In genomic region chr10:30749807-30750206, GRCm38 (mm10) we compare ENCODE assay signal across 17 mouse cellular contexts. TPM values are rescaled to one million over a fixed set of nuclear protein-coding genes. Genes with fewer than 3 reads are reported as not detected.
DNase-seq lines count a peak whose midpoint lies in the region; ATAC-seq and TF ChIP-seq lines count a peak whose summit lies in the region.
"Had no signal": no experiment of that assay in that cellular context is flagged by ENCODE, and none has a peak within 500 bp of the region (broad histone marks: within the 10 kb centered on the region; RNA-seq: fewer than 3 reads in every experiment).

No protein-coding gene starts in this region.

- peak; percentile 71; the same call in 1 of the 2 replicates for ATAC-seq in intestine, embryonic 15.5 days
- ATAC-seq in intestine, postnatal 0 days = no peak
- peak; percentile 100 for ATAC-seq in liver, embryonic 14.5 days (ENCODE audit: insufficient read depth)
- ATAC-seq in megakaryocyte progenitor cell, adult 5-6 weeks (replicated peaks; ENCODE audit: poor library complexity) = peak; percentile 75
- ATAC-seq: Patski had no signal

- DNase-seq in c-Kit-positive CD71-positive TER-119-negative erythroid progenitor cells, embryonic 14.5 days (ENCODE audit: low read depth) = peak; percentile 82
- DNase-seq in liver, embryonic 14.5 days (ENCODE audit: low read depth in 3 of 3, low spot score in 3 of 3) = peak; percentile 86 to 93 (median 91)
- no peak for DNase-seq in urinary bladder, postnatal 25 days (ENCODE audit: low spot score)
- DNase-seq in left cerebral cortex, postnatal 4 days = no peak
- no peak for DNase-seq in natural killer cell, adult 2 months (ENCODE audit: low spot score in 2 of 2)
- DNase-seq: adrenal gland, adult 2 months; cerebellum, adult 18-20 months; gastrocnemius, postnatal 10 days; heart, postnatal 36 days; kidney, adult 18-20 months; thymus, postnatal 14 days had no signal

- H3K4me1 ChIP-seq in intestine, embryonic 15.5 days (replicated peaks) = no peaks in the 10 kb centered on the region
- H3K4me1 ChIP-seq in intestine, postnatal 0 days (replicated peaks; ENCODE audit: control insufficient read depth, insufficient read depth, low read length) = no peaks in the 10 kb centered on the region
- H3K4me1 ChIP-seq in liver, embryonic 14.5 days (replicated peaks; ENCODE audit: control insufficient read depth in 2 of 2, insufficient read depth in 2 of 2, low read length in 1 of 2) = peaks cover 72% of the 10 kb centered on the region in 2 experiments
- H3K4me1 ChIP-seq: forebrain, embryonic 12.5 days had no signal

- no peak overlapping the region for H3K4me2 ChIP-seq in intestine, embryonic 15.5 days (replicated peaks)
- H3K4me2 ChIP-seq in intestine, postnatal 0 days (replicated peaks; ENCODE audit: low read depth) = no peak overlapping the region
- peak overlapping the region; percentile 67 for H3K4me2 ChIP-seq in liver, embryonic 14.5 days (ENCODE audit: low read depth)
- H3K4me2 ChIP-seq: forebrain, embryonic 12.5 days had no signal

- H3K9ac ChIP-seq in intestine, embryonic 15.5 days = no peak overlapping the region
- H3K9ac ChIP-seq in intestine, postnatal 0 days (ENCODE audit: low read depth, low read length) = no peak overlapping the region
- peak overlapping the region; percentile 54 for H3K9ac ChIP-seq in liver, embryonic 14.5 days (replicated peaks)
- H3K9ac ChIP-seq: forebrain, embryonic 12.5 days had no signal

- H3K36me3 ChIP-seq in intestine, embryonic 15.5 days = no peaks in the 10 kb centered on the region
- no peaks in the 10 kb centered on the region for H3K36me3 ChIP-seq in intestine, postnatal 0 days (ENCODE audit: control insufficient read depth, insufficient read depth)
- H3K36me3 ChIP-seq in liver, embryonic 14.5 days (replicated peaks; ENCODE audit: control insufficient read depth, insufficient read depth, low read depth) = no peaks in the 10 kb centered on the region; the same call in 1 of the 2 replicates
- H3K36me3 ChIP-seq: forebrain, embryonic 12.5 days had no signal

- peak; percentile 97 for TF ChIP-seq EP300 in liver, embryonic 14.5 days (IDR thresholded peaks at IDR 0.05; ENCODE audit: low read depth)

- 88% methylated on average over 4 of the region's 4 CpGs for WGBS in intestine, embryonic 15.5 days
- WGBS in intestine, postnatal 0 days = 92% methylated on average over 4 of the region's 4 CpGs
- WGBS in liver, embryonic 14.5 days (ENCODE audit: insufficient replicate concordance) = 16% methylated on average over 4 of the region's 4 CpGs

- TF ChIP-seq CTCF in intestine, postnatal 0 days (IDR thresholded peaks at IDR 0.05; ENCODE audit: low read depth) = no peak
- TF ChIP-seq CTCF in liver, embryonic 14.5 days (IDR thresholded peaks at IDR 0.05; ENCODE audit: low read depth) = no peak

- H3K9me3 ChIP-seq in intestine, embryonic 15.5 days = no peaks in the 10 kb centered on the region
- H3K9me3 ChIP-seq in intestine, postnatal 0 days (ENCODE audit: control insufficient read depth) = no peaks in the 10 kb centered on the region
- no peaks in the 10 kb centered on the region for H3K9me3 ChIP-seq in liver, embryonic 14.5 days (ENCODE audit: control insufficient read depth, low read length)
- H3K9me3 ChIP-seq: forebrain, embryonic 12.5 days; megakaryocyte, embryonic 14.5 days had no signal

- no peaks in the 10 kb centered on the region for H3K27me3 ChIP-seq in intestine, embryonic 15.5 days (replicated peaks)
- H3K27me3 ChIP-seq in intestine, postnatal 0 days (replicated peaks; ENCODE audit: control insufficient read depth, insufficient read depth, low read length) = no peaks in the 10 kb centered on the region
- no peaks in the 10 kb centered on the region for H3K27me3 ChIP-seq in liver, embryonic 14.5 days (ENCODE audit: control insufficient read depth, insufficient read depth, low read length)
- H3K27me3 ChIP-seq: forebrain, embryonic 12.5 days; megakaryocyte, embryonic 14.5 days; Patski had no signal

- no peak overlapping the region for H3K4me3 ChIP-seq in intestine, embryonic 15.5 days (replicated peaks)
- no peak overlapping the region for H3K4me3 ChIP-seq in intestine, postnatal 0 days (ENCODE audit: low read depth, low read length)
- 0 out of 4 replicates have a peak overlapping the region, but pooled peaks of 1 of the 2 experiments have one; percentile 27 for H3K4me3 ChIP-seq in liver, embryonic 14.5 days (ENCODE audit: insufficient read depth in 1 of 2, low read depth in 2 of 2, low read length in 2 of 2)
- H3K4me3 ChIP-seq: forebrain, embryonic 12.5 days; megakaryocyte, embryonic 14.5 days had no signal

- H3K27ac ChIP-seq in intestine, embryonic 15.5 days = no peak overlapping the region
- no peak overlapping the region for H3K27ac ChIP-seq in intestine, postnatal 0 days (ENCODE audit: low read depth, low read length)
- H3K27ac ChIP-seq in liver, embryonic 14.5 days = peak overlapping the region; percentile 98
- H3K27ac ChIP-seq: forebrain, embryonic 12.5 days had no signal

- intact Hi-C loops in left cerebral cortex, postnatal 4 days (cut with DNase I) = no loop called here

RNA-seq across cellular contexts. Expression of gene Ncoa7, which starts 53.3 kb away (rescaled TPM):
- polyA plus RNA-seq in intestine, embryonic 15.5 days (2015; fragmentation: Nextera tagmentation; extraction: Ambion mirVana) = 9.3 and 10.0 TPM in 2 replicates
- 10.4 and 13.1 TPM in 2 replicates for polyA plus RNA-seq in intestine, postnatal 0 days (2015; fragmentation: Nextera tagmentation; extraction: Ambion mirVana)
- 4.9 and 7.7 TPM in 2 replicates for polyA plus RNA-seq in liver, embryonic 14.5 days (2012; rRNA removed)
- polyA plus RNA-seq in liver, embryonic 14.5 days (2014; fragmentation: Nextera tagmentation; extraction: Ambion mirVana) = 9.0 and 10.6 TPM in 2 replicates
- 23.0 and 28.1 TPM in 2 replicates for total RNA-seq in megakaryocyte progenitor cell, adult 5-6 weeks (2015)
- total RNA-seq in megakaryocyte progenitor cell, adult 5-6 weeks (2017) = 16.0 and 21.2 TPM in 2 replicates
- total RNA-seq in left cerebral cortex, postnatal 4 days (2021) = 10 to 100 TPM; 63.6 to 66.2 TPM

Comparison
In these comparisons a context has a peak if more than half of its experiments do, and no peak if none do; other contexts are left out.
1. DNase-seq: peak in c-Kit-positive CD71-positive TER-119-negative erythroid progenitor cells, embryonic 14.5 days (single experiment) and liver, embryonic 14.5 days (3 of 3); none in urinary bladder, postnatal 25 days (single experiment), left cerebral cortex, postnatal 4 days (single experiment) and natural killer cell, adult 2 months (0 of 2).